Mouse (Mus musculus): ENCODE results near the gene Apbb2. TPM values are rescaled to one million over a fixed set of nuclear protein-coding genes. Genes with fewer than 3 reads are reported as not detected.
A peak's percentile ranks its signal among the peaks of the same experiment; 100 is the strongest.

Gene Apbb2
- polyA plus RNA-seq, 1 experiment from 2014 or later = 48.9 TPM

GRCm38 (mm10) chr5:66390567-66390966 is 228.0 kb downstream of the Apbb2 start:
- no peak for ATAC-seq
- no peak overlapping the region for H3K4me2 ChIP-seq (replicated peaks; ENCODE audit: low read depth, low read length)
- H3K36me3 ChIP-seq (ENCODE audit: insufficient read depth, low read length) = no peaks in the 10 kb centered on the region
- no peak for TF ChIP-seq EP300 (IDR thresholded peaks at IDR 0.05)
- TF ChIP-seq CTCF (IDR thresholded peaks at IDR 0.05) = peak; percentile 51
- no peak overlapping the region for H3K4me3 ChIP-seq (ENCODE audit: low read depth, low read length)
- 94% methylated on average over 6 of the region's 6 CpGs for WGBS
- no peaks in the 10 kb centered on the region for H3K27me3 ChIP-seq (replicated peaks; ENCODE audit: insufficient read depth, low read length)
- no peaks in the 10 kb centered on the region for H3K4me1 ChIP-seq (ENCODE audit: insufficient read depth, low read depth, low read length)
- no peaks in the 10 kb centered on the region for H3K9me3 ChIP-seq (ENCODE audit: low read length)
- DNase-seq (ENCODE audit: low spot score) = no peak
- H3K9ac ChIP-seq (replicated peaks; ENCODE audit: low read depth) = no peak overlapping the region
- H3K27ac ChIP-seq (ENCODE audit: low read length) = no peak overlapping the region

DNA sequence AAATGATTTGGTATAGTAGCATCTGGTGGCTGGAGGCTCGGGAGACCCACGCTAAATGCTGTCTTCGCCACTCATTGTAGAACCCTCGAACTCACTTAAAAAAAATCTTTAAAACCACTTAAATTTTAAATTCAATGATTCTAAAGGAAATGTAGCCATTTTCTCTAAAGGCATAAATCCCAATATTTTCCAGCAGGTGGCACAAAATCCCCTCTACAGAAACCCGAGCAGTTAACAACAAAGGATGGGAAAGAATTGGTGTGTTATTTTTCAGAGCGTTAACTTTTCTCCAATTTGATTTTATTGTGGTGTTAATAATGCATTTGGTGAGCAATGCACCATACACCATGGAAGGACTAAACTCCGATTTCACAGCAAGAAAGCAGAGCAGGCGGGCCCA is 231.1 kb downstream of the Apbb2 start:
- Histone ChIP-seq H3K4me2 (replicated peaks; ENCODE audit: low read depth, low read length) (no peak overlapping the region), H3K27ac (ENCODE audit: low read length) (no peak overlapping the region), H3K27me3 (replicated peaks; ENCODE audit: insufficient read depth, low read length) (no peaks in the 10 kb centered on the region), H3K9me3 (ENCODE audit: low read length) (no peaks in the 10 kb centered on the region), H3K4me1 (ENCODE audit: insufficient read depth, low read depth, low read length) (no peaks in the 10 kb centered on the region), H3K9ac (replicated peaks; ENCODE audit: low read depth) (no peak overlapping the region), H3K4me3 (ENCODE audit: low read depth, low read length) (no peak overlapping the region), H3K36me3 (ENCODE audit: insufficient read depth, low read length) (no peaks in the 10 kb centered on the region)
- TF ChIP-seq EP300 (IDR thresholded peaks at IDR 0.05) (no peak), CTCF (IDR thresholded peaks at IDR 0.05) (peak; percentile 64)
- DNase-seq (ENCODE audit: low spot score) (no peak), ATAC-seq (no peak)
- 70% methylated on average over 8 of the region's 8 CpGs for WGBS

GRCm38 (mm10) chr5:66385636-66386035 is 232.9 kb downstream of the Apbb2 start:
- Histone ChIP-seq H3K27me3 (replicated peaks; ENCODE audit: insufficient read depth, low read length) (no peaks in the 10 kb centered on the region), H3K9me3 (ENCODE audit: low read length) (no peaks in the 10 kb centered on the region), H3K4me3 (ENCODE audit: low read depth, low read length) (no peak overlapping the region), H3K4me1 (ENCODE audit: insufficient read depth, low read depth, low read length) (no peaks in the 10 kb centered on the region), H3K27ac (ENCODE audit: low read length) (no peak overlapping the region), H3K4me2 (replicated peaks; ENCODE audit: low read depth, low read length) (no peak overlapping the region), H3K9ac (replicated peaks; ENCODE audit: low read depth) (no peak overlapping the region), H3K36me3 (ENCODE audit: insufficient read depth, low read length) (no peaks in the 10 kb centered on the region)
- peak; percentile 44 for ATAC-seq
- WGBS = 41% methylated on average over 3 of the region's 3 CpGs
- peak; percentile 45 for DNase-seq (ENCODE audit: low spot score)
- TF ChIP-seq EP300 (IDR thresholded peaks at IDR 0.05) (no peak), CTCF (IDR thresholded peaks at IDR 0.05) (peak; percentile 87)

DNA sequence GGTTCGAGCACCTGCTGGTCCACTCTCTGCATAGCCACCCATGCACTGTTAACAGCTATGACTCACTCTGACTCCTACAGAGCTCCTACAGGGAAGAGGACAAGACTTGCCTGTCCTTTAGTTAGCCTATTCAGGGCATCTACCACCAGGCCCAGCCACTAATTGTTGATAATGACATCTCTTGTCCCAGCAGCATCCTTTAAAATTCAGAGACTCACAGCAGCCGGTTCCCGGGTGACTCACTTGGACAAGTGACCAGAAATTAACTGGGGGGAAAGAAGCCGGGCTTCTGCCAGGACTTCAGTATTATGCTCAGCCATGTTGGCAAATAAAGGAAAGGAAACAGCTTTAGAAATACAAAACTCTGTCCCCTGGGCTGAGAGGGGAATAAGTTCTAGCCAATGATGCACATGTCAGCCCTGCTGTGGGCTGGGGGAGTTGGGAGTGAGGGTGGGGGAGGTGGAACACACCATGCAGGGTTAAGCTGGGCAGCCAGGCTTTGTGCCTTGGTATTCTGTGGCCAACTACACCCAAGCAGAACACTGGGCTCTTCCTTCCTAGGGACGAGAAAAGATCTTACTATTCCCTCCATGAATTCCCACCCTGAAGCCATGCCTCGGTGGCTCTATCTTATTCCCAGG is 233.7 kb downstream of the Apbb2 start:
- WGBS = 84% methylated on average over 6 of the region's 6 CpGs
- no peak overlapping the region for H3K4me2 ChIP-seq (replicated peaks; ENCODE audit: low read depth, low read length)
- no peak for TF ChIP-seq CTCF (IDR thresholded peaks at IDR 0.05)
- no peak for TF ChIP-seq EP300 (IDR thresholded peaks at IDR 0.05)
- no peaks in the 10 kb centered on the region for H3K27me3 ChIP-seq (replicated peaks; ENCODE audit: insufficient read depth, low read length)
- no peaks in the 10 kb centered on the region for H3K4me1 ChIP-seq (ENCODE audit: insufficient read depth, low read depth, low read length)
- H3K9ac ChIP-seq (replicated peaks; ENCODE audit: low read depth) = no peak overlapping the region
- ATAC-seq = no peak
- no peak overlapping the region for H3K27ac ChIP-seq (ENCODE audit: low read length)
- no peaks in the 10 kb centered on the region for H3K36me3 ChIP-seq (ENCODE audit: insufficient read depth, low read length)
- DNase-seq (ENCODE audit: low spot score) = no peak
- H3K4me3 ChIP-seq (ENCODE audit: low read depth, low read length) = no peak overlapping the region
- no peaks in the 10 kb centered on the region for H3K9me3 ChIP-seq (ENCODE audit: low read length)

- 77% methylated on average over 5 of the region's 5 CpGs for WGBS
- no peaks in the 10 kb centered on the region for H3K36me3 ChIP-seq (ENCODE audit: insufficient read depth, low read length)
- H3K9ac ChIP-seq (replicated peaks; ENCODE audit: low read depth) = no peak overlapping the region
- H3K4me1 ChIP-seq (ENCODE audit: insufficient read depth, low read depth, low read length) = no peaks in the 10 kb centered on the region
- TF ChIP-seq CTCF (IDR thresholded peaks at IDR 0.05) (no peak), EP300 (IDR thresholded peaks at IDR 0.05) (no peak)
- H3K27ac ChIP-seq (ENCODE audit: low read length) = no peak overlapping the region
- H3K4me2 ChIP-seq (replicated peaks; ENCODE audit: low read depth, low read length) = no peak overlapping the region
- ATAC-seq (no peak), DNase-seq (ENCODE audit: low spot score) (no peak)
- no peaks in the 10 kb centered on the region for H3K27me3 ChIP-seq (replicated peaks; ENCODE audit: insufficient read depth, low read length)
- H3K4me3 ChIP-seq (ENCODE audit: low read depth, low read length) = no peak overlapping the region
- no peaks in the 10 kb centered on the region for H3K9me3 ChIP-seq (ENCODE audit: low read length)
Measured at GRCm38 (mm10) chr5:66384114-66384513, 234.5 kb downstream of the Apbb2 start.

GRCm38 (mm10) chr5:66382111-66382510 is 236.5 kb downstream of the Apbb2 start:
- Histone ChIP-seq H3K4me1 (ENCODE audit: insufficient read depth, low read depth, low read length) (no peaks in the 10 kb centered on the region), H3K27ac (ENCODE audit: low read length) (no peak overlapping the region), H3K9me3 (ENCODE audit: low read length) (no peaks in the 10 kb centered on the region), H3K9ac (replicated peaks; ENCODE audit: low read depth) (no peak overlapping the region), H3K4me2 (replicated peaks; ENCODE audit: low read depth, low read length) (no peak overlapping the region), H3K36me3 (ENCODE audit: insufficient read depth, low read length) (peaks cover 3% of the 10 kb centered on the region; the same call in 1 of the 2 replicates), H3K4me3 (ENCODE audit: low read depth, low read length) (no peak overlapping the region), H3K27me3 (replicated peaks; ENCODE audit: insufficient read depth, low read length) (no peaks in the 10 kb centered on the region)
- 59% methylated on average over 1 of the region's 1 CpGs for WGBS
- no peak for TF ChIP-seq CTCF (IDR thresholded peaks at IDR 0.05)
- no peak for TF ChIP-seq EP300 (IDR thresholded peaks at IDR 0.05)
- DNase-seq (ENCODE audit: low spot score) (no peak), ATAC-seq (no peak)

All from lung, postnatal 0 days (tissue).